Mouse (Mus musculus) neural tube, embryonic 12.5 days (tissue): ENCODE measurements at regions not wholly inside any gene's neighbourhood (a gene's known extent, or its start where the extent isn't known, plus 50 kb on each side); places are given as distances from the start of the nearest gene placed in this dataset.

Experiments used
- ATAC-seq: fragments of 200-750 bp; cut with Nextera tagmentation; 2 replicates; pipeline ENCODE4 v1.8.0; 2017; ENCODE audit warnings: low read depth, mild to moderate bottlenecking, moderate TSS enrichment, moderate library complexity; ENCODE audit not compliant: low FRiP score
- H3K27ac ChIP-seq: fragments of 300-500 bp; sonication (generic); 2 replicates; pipeline ENCODE4 v1.5.1; 2016
- H3K27me3 ChIP-seq: fragments of 300-500 bp; sonication (generic); replicated peaks from 2 replicates; pipeline ENCODE4 v1.6.1; 2016; ENCODE audit warnings: mild to moderate bottlenecking
- H3K36me3 ChIP-seq: fragments of 300-500 bp; sonication (generic); 2 replicates; pipeline ENCODE4 v1.6.1; 2016; ENCODE audit warnings: mild to moderate bottlenecking
- H3K4me1 ChIP-seq: fragments of 300-500 bp; sonication (generic); 2 replicates; pipeline ENCODE4 v1.6.1; 2016
- H3K4me2 ChIP-seq: fragments of 300-500 bp; sonication (generic); replicated peaks from 2 replicates; pipeline ENCODE4 v1.6.1; 2016; ENCODE audit warnings: mild to moderate bottlenecking
- H3K4me3 ChIP-seq: fragments of 300-500 bp; sonication (generic); 2 replicates; pipeline ENCODE4 v1.5.1; 2016
- H3K9ac ChIP-seq: fragments of 300-500 bp; sonication (generic); 2 replicates; pipeline ENCODE4 v1.6.1; 2016; ENCODE audit warnings: mild to moderate bottlenecking
- H3K9me3 ChIP-seq: fragments of 300-500 bp; sonication (generic); 2 replicates; pipeline ENCODE4 v1.6.1; 2016; ENCODE audit warnings: mild to moderate bottlenecking
- WGBS: fragments of 180-500 bp; shearing (Covaris S2); methylation state at CpG from one replicate; pipeline ENCODE4 v1.1.7; 2016; 5-methylcytosine and 5-hydroxymethylcytosine counted together

DNA sequence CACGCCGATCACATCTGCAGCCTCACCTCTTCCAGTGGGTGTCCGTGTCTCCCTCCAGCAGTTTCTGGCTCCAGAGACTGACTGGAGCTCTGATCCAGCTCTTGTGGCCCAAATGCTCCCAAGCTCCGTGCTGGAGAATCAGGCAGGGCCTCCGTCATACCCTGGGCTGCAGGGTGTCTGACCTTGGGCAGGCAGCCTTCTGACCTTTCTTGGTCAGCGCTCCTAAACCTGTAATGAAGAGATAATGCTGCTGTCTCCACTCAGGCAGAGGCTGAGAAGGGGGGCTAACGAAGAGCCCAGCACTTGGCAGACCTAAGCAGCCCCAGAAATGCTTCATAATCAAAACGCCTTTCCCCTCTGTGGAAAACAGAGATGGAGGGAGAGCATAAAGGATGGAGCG is 89.9 kb upstream of the Mef2a start:
- Histone ChIP-seq H3K36me3 (no peaks in the 10 kb centered on the region), H3K9ac (no peak overlapping the region), H3K27me3 (no peaks in the 10 kb centered on the region), H3K9me3 (no peaks in the 10 kb centered on the region), H3K4me1 (peaks cover 14% of the 10 kb centered on the region), H3K27ac (no peak overlapping the region), H3K4me2 (no peak overlapping the region), H3K4me3 (no peak overlapping the region)
- no peak for ATAC-seq
- WGBS = 42% methylated on average over 9 of the region's 9 CpGs

DNA sequence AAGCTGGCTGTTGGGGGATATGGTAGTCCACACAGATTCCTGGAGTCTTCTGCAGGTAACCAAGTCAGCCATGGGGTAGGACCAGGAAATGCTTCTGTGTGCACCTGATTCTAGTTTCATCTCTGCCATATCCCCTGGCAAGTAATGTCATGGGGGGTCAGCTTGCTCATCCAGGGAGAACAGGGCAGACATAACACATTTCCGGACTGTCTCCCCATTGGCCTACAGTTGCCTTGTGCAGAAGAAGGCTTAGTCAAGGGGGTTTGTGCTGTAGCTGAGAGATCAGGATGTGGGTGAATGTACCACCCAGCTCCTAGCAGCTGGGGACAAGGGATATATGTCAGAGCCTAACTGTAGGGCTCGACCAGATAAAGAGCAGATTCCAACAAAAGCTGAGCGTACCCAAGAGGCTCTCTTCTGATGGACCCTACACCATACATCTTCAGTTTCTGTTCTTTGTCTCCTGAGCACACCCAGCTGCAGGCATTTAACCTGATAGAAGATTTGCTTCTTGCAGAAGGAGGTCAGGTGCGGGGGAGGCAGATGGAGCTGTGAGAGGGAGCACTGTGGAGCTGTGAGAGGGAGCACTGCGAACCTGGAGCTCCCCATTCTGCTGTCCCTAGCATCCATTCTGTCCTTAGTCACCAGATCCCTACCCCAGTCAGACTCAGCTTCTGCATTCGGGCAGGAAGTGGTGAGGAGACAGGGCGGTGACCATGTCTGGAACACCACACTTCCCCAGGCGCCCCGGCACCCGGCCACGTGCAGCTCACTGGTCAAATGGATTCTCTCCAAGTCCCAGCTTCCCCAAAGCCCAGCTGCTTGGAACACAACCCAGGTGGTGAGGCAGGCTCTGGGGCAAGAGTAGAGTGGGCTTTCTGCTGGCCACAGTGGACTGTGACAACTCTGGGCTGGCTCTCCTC is 88.9 kb upstream of the Mef2a start:
- 91% methylated on average over 11 of the region's 11 CpGs for WGBS
- no peak overlapping the region for H3K9ac ChIP-seq
- H3K4me2 ChIP-seq = no peak overlapping the region
- H3K4me3 ChIP-seq = no peak overlapping the region
- H3K27ac ChIP-seq = no peak overlapping the region
- H3K4me1 ChIP-seq = peaks cover 14% of the 10 kb centered on the region
- H3K36me3 ChIP-seq = no peaks in the 10 kb centered on the region
- H3K27me3 ChIP-seq = no peaks in the 10 kb centered on the region
- H3K9me3 ChIP-seq = no peaks in the 10 kb centered on the region
- no peak for ATAC-seq

DNA sequence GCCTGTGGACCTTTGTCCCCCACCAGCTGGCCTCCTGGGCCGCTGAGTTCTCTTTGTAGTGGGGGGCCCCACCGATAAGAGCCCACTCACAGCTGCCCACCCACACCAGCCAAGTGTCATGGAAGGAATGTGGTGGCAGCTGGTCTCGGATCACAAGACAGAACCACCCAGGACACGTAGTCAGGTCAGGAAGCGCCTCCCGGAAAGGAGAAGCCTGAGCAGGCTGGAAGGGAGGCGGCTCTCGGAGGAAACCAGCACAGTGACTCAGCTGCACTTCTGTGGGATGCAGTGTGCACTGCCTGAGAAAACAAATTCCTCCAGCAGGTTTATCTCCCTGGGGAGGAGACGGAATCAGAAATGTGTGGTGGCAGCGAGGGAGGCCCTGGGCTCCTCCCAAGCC is 87.2 kb upstream of the Mef2a start:
- no peaks in the 10 kb centered on the region for H3K27me3 ChIP-seq
- 85% methylated on average over 10 of the region's 10 CpGs for WGBS
- no peak overlapping the region for H3K9ac ChIP-seq
- no peaks in the 10 kb centered on the region for H3K9me3 ChIP-seq
- no peak overlapping the region for H3K4me2 ChIP-seq
- no peak overlapping the region for H3K27ac ChIP-seq
- H3K4me3 ChIP-seq = no peak overlapping the region
- H3K4me1 ChIP-seq = peaks cover 14% of the 10 kb centered on the region
- H3K36me3 ChIP-seq = no peaks in the 10 kb centered on the region
- ATAC-seq = no peak

DNA sequence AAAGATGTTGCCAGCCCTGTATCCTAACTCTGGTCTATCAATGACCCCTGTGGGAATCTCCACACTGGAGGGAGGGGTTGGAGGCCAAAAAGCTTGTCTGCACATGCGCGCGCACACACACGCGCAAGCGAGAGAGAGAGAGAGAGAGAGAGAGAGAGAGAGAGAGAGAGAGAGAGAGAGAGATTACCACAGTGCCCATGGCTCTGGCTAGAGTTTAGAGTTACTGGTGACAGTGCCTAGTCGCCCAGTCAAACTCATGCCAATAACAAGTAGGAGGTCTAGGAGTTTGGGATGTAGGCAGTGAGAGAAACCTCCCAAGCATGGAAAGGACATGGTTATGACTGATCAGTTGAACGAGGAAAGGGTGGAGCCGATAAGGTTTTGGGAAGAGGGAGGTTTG is 86.6 kb upstream of the Mef2a start:
- H3K4me2 ChIP-seq = no peak overlapping the region
- no peaks in the 10 kb centered on the region for H3K36me3 ChIP-seq
- no peak overlapping the region for H3K4me3 ChIP-seq
- no peaks in the 10 kb centered on the region for H3K9me3 ChIP-seq
- H3K9ac ChIP-seq = no peak overlapping the region
- no peak overlapping the region for H3K27ac ChIP-seq
- 98% methylated on average over 9 of the region's 9 CpGs for WGBS
- peaks cover 14% of the 10 kb centered on the region for H3K4me1 ChIP-seq
- no peak for ATAC-seq
- no peaks in the 10 kb centered on the region for H3K27me3 ChIP-seq

DNA sequence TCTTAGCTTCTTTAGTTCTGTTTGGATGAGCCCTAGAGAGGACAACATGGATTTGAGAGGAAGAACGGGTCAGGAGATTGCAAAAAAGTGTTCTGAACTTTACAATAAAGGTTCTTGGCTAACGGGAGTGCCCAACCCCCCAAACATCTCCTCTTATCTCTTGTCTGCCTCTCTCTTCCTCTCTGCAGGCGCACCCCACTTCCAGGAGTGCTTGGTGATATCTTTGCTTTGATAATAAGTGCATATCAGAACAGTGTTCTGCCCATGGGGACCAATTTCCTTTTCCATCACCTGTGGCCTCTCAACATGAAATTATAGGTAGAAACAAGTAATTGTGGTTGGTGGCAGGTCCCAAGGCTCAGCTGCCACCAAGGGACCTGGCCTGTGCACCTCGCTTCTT is 86.0 kb upstream of the Mef2a start:
- H3K4me3 ChIP-seq = no peak overlapping the region
- ATAC-seq = no peak
- H3K27me3 ChIP-seq = no peaks in the 10 kb centered on the region
- H3K36me3 ChIP-seq = no peaks in the 10 kb centered on the region
- no peak overlapping the region for H3K4me2 ChIP-seq
- no peaks in the 10 kb centered on the region for H3K9me3 ChIP-seq
- 83% methylated on average over 4 of the region's 4 CpGs for WGBS
- H3K9ac ChIP-seq = no peak overlapping the region
- peaks cover 12% of the 10 kb centered on the region for H3K4me1 ChIP-seq
- H3K27ac ChIP-seq = no peak overlapping the region

- H3K36me3 ChIP-seq = no peaks in the 10 kb centered on the region
- H3K27ac ChIP-seq = no peak overlapping the region
- 95% methylated on average over 1 of the region's 1 CpGs for WGBS
- ATAC-seq = no peak
- H3K27me3 ChIP-seq = no peaks in the 10 kb centered on the region
- no peak overlapping the region for H3K4me2 ChIP-seq
- H3K9me3 ChIP-seq = no peaks in the 10 kb centered on the region
- no peak overlapping the region for H3K9ac ChIP-seq
- peaks cover 5% of the 10 kb centered on the region; the same call in 1 of the 2 replicates for H3K4me1 ChIP-seq
- H3K4me3 ChIP-seq = no peak overlapping the region
Observed at GRCm38 (mm10) chr7:67457898-67458297, 85.2 kb upstream of the Mef2a start.

DNA sequence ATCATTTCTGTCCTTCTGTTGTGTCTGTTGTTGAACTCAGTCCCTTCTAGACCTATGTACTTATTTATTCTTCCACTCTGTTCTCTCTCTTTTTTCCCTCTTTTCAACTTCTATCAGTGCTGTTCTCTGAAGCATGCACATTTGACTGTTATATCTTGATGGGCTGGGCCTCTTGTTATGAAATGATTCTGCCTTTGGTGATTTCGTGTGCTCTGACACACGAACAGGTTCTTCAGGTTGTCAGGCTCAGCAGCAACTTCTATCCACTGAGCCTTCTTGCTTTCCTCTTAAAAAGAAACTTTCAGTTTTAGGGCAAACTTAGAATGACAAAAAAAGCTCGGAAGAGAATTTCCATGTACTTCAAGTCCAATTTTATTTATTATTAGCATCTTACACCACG is 83.4 kb upstream of the Mef2a start:
- WGBS = 91% methylated on average over 4 of the region's 4 CpGs
- Histone ChIP-seq H3K9ac (no peak overlapping the region), H3K36me3 (no peaks in the 10 kb centered on the region), H3K27me3 (no peaks in the 10 kb centered on the region), H3K9me3 (no peaks in the 10 kb centered on the region), H3K4me3 (no peak overlapping the region), H3K27ac (no peak overlapping the region), H3K4me2 (no peak overlapping the region), H3K4me1 (no peaks in the 10 kb centered on the region)
- ATAC-seq = no peak

DNA sequence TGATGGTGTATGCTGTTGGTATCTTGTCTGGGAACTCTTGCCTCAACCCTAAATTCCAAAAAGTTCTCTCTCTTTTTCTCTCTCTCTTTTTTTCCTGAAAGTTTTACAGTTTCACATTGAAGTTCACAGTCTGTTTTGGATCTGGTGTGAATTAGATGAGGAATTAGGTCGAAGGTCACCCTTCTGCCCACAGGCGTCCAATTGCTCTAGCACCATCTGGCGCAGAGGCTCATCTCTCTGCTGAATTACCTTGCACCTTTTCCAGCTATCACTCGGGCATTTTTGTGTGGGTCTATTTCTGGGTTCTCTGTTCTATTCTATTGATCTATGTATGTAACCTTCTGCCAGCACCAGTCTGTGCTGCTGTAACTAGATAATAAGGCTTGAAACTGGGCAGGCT is 81.8 kb upstream of the Mef2a start:
- no peak for ATAC-seq
- Histone ChIP-seq H3K9ac (no peak overlapping the region), H3K4me3 (no peak overlapping the region), H3K27me3 (no peaks in the 10 kb centered on the region), H3K4me1 (no peaks in the 10 kb centered on the region), H3K36me3 (no peaks in the 10 kb centered on the region), H3K4me2 (no peak overlapping the region), H3K27ac (no peak overlapping the region), H3K9me3 (no peaks in the 10 kb centered on the region)
- WGBS = 61% methylated on average over 4 of the region's 4 CpGs

DNA sequence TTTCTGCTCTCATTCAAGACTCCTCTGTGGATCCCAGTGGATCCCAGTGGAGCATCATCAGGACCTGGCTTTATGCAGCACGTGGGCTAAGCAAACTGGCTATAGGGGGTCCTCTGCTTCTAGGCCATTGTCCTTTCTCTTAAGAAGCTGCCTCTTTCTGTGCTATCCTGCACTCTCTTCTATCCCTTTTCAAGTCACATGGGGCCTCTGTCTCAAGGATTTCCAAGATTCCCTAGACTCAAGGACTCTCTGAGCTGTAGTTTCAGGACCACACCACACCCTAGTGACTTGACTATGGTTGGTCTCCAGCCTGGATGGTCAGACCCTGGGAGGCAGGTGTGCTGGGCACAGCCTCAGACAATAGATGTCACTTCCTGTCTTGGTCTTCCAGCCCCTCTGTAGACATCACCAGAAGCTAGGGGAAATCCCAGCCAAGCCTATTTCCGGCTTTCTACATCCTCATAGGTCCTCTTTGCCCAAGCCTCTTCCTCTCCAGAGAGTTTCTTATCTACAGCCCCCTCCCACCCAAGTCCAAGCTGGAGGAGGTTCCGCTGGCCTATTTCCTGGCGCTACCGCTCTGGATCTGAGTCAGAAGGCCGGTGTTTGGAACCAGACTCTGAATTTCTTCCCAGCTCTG is 78.6 kb upstream of the Mef2a start:
- H3K9me3 ChIP-seq = no peaks in the 10 kb centered on the region
- H3K27me3 ChIP-seq = no peaks in the 10 kb centered on the region
- H3K4me1 ChIP-seq = peaks cover 4% of the 10 kb centered on the region
- ATAC-seq = no peak
- H3K27ac ChIP-seq = no peak overlapping the region
- H3K4me2 ChIP-seq = no peak overlapping the region
- WGBS = 88% methylated on average over 6 of the region's 6 CpGs
- no peak overlapping the region for H3K9ac ChIP-seq
- H3K36me3 ChIP-seq = no peaks in the 10 kb centered on the region
- no peak overlapping the region for H3K4me3 ChIP-seq

GRCm38 (mm10) chr7:67446606-67447005 is 73.9 kb upstream of the Mef2a start:
- 67% methylated on average over 9 of the region's 9 CpGs for WGBS
- H3K36me3 ChIP-seq = no peaks in the 10 kb centered on the region
- no peak overlapping the region for H3K4me3 ChIP-seq
- no peaks in the 10 kb centered on the region for H3K9me3 ChIP-seq
- no peak for ATAC-seq
- no peaks in the 10 kb centered on the region for H3K27me3 ChIP-seq
- H3K9ac ChIP-seq = no peak overlapping the region
- peaks cover 36% of the 10 kb centered on the region for H3K4me1 ChIP-seq
- H3K4me2 ChIP-seq = no peak overlapping the region
- H3K27ac ChIP-seq = no peak overlapping the region

- ATAC-seq = peak; percentile 42
- Histone ChIP-seq H3K36me3 (no peaks in the 10 kb centered on the region), H3K27ac (peak overlapping the region; percentile 38; the same call in 1 of the 2 replicates), H3K4me3 (no peak overlapping the region), H3K4me1 (peaks cover 36% of the 10 kb centered on the region), H3K27me3 (no peaks in the 10 kb centered on the region), H3K4me2 (no peak overlapping the region; the same call in 1 of the 2 replicates), H3K9ac (no peak overlapping the region), H3K9me3 (no peaks in the 10 kb centered on the region)
- WGBS = 22% methylated on average over 12 of the region's 12 CpGs
Observed at GRCm38 (mm10) chr7:67445203-67446041, 72.8 kb upstream of the Mef2a start.

GRCm38 (mm10) chr7:67444523-67444942 is 71.9 kb upstream of the Mef2a start:
- H3K36me3 ChIP-seq = no peaks in the 10 kb centered on the region
- H3K4me1 ChIP-seq = peaks cover 36% of the 10 kb centered on the region
- H3K9me3 ChIP-seq = no peaks in the 10 kb centered on the region
- H3K27me3 ChIP-seq = no peaks in the 10 kb centered on the region
- no peak overlapping the region for H3K4me2 ChIP-seq
- H3K27ac ChIP-seq = 0 out of 2 replicates have a peak overlapping the region, but pooled peaks have one; percentile 21
- no peak overlapping the region for H3K9ac ChIP-seq
- peak; percentile 60 for ATAC-seq
- WGBS = 47% methylated on average over 3 of the region's 3 CpGs
- no peak overlapping the region for H3K4me3 ChIP-seq
